Mouse (Mus musculus) C2C12 (cell line): ENCODE measurements around the gene Slain2. TPM values are rescaled to one million over a fixed set of nuclear protein-coding genes. Genes with fewer than 3 reads are reported as not detected.

ENCODE experiments used
- H3K27me3 ChIP-seq: one replicate; pipeline ENCODE4 v1.6.1; 2011; ENCODE audit not compliant: control insufficient read depth, insufficient read depth, insufficient read length
- H3K36me3 ChIP-seq: one replicate; pipeline ENCODE4 v1.6.1; 2011; ENCODE audit not compliant: control insufficient read depth, insufficient read depth
- H3K4me3 ChIP-seq: one replicate; pipeline ENCODE4 v1.5.1; 2011; ENCODE audit warnings: mild to moderate bottlenecking, control low read depth; ENCODE audit not compliant: poor library complexity, insufficient read depth, severe bottlenecking
- H3K79me2 ChIP-seq: one replicate; pipeline ENCODE4 v1.6.1; 2011; ENCODE audit not compliant: control insufficient read depth, insufficient read depth
- H3K79me3 ChIP-seq: one replicate; pipeline ENCODE4 v1.6.1; 2011; ENCODE audit warnings: low read depth, control low read depth
- H3ac ChIP-seq: one replicate; pipeline ENCODE3; 2011; ENCODE audit warnings: low read depth; ENCODE audit not compliant: control insufficient read depth, insufficient read length
- CEBPB ChIP-seq: IDR thresholded peaks from one replicate; pipeline ENCODE4 v1.6.1; 2011; ENCODE audit warnings: low read depth, mild to moderate bottlenecking, control low read depth, moderate library complexity
- CTCF ChIP-seq: IDR thresholded peaks from one replicate; pipeline ENCODE4 v1.5.1; 2011; ENCODE audit not compliant: control insufficient read depth, insufficient read depth, insufficient read length
- FOSL1 ChIP-seq: IDR thresholded peaks from one replicate; pipeline ENCODE4 v1.8.0; 2011; ENCODE audit warnings: mild to moderate bottlenecking, low read length; ENCODE audit not compliant: poor library complexity, insufficient read depth, severe bottlenecking
- MAX ChIP-seq: IDR thresholded peaks from one replicate; pipeline ENCODE4 v1.6.1; 2011; ENCODE audit warnings: mild to moderate bottlenecking, control low read depth
- MYOD1 ChIP-seq: IDR thresholded peaks from one replicate; pipeline ENCODE4 v1.6.1; 2011; ENCODE audit warnings: low read depth; ENCODE audit not compliant: control insufficient read depth, insufficient read length
- MYOG ChIP-seq: IDR thresholded peaks from one replicate; pipeline ENCODE4 v1.6.1; 2011; ENCODE audit not compliant: control insufficient read depth, insufficient read length; ENCODE audit errors: extremely low read depth
- USF1 ChIP-seq: IDR thresholded peaks from one replicate; pipeline ENCODE4 v1.6.1; 2011; ENCODE audit warnings: low read depth, mild to moderate bottlenecking, control low read depth, moderate library complexity
- polyA plus RNA-seq: library from polyadenylated mRNA; unstranded; fragments of >200 nt; fragmentation: generic; extraction: Trizol; gene quantifications from one replicate; pipeline ENCODE4 v1.2.1, GENCODE M21; 2012; ENCODE audit warnings: missing spikeins

Gene Slain2
- polyA plus RNA-seq, 1 experiment, result 20.3 TPM

- TF ChIP-seq MAX (no peak), CTCF (no peak), FOSL1 (no peak), USF1 (no peak), MYOD1 (no peak), MYOG (no peak), CEBPB (no peak)
- H3K79me2 ChIP-seq, result no peaks in the 10 kb centered on the region
- no peaks in the 10 kb centered on the region for H3K27me3 ChIP-seq
- H3K79me3 ChIP-seq, result no peaks in the 10 kb centered on the region
- H3K36me3 ChIP-seq, result no peaks in the 10 kb centered on the region
- H3ac ChIP-seq, result no peak overlapping the region
- H3K4me3 ChIP-seq, result no peak overlapping the region
Observed at GRCm38 (mm10) chr5:72886458-72887222, 27.5 kb upstream of the Slain2 start.

DNA sequence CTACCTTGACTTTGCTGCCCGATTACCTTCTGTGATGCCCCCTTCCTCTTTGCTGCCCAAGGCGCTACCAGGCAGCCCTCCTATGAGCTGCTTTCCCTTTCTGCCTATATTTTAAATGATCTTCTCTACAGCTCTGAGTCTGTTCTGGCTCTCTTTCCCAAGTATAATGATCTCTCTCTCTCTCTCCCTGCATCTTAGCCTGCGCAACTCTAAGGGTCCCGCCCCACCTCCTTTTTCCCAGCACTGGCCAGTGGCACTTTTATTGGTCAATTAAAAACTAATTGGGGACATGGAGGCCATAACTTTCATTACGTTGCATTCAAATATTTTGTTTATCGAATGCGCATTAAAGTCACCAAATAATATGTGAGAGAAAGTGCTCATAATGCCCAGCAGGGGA is 25.8 kb upstream of the Slain2 start:
- Histone ChIP-seq H3K27me3 (no peaks in the 10 kb centered on the region), H3K79me3 (no peaks in the 10 kb centered on the region), H3K4me3 (no peak overlapping the region), H3K36me3 (no peaks in the 10 kb centered on the region), H3K79me2 (no peaks in the 10 kb centered on the region), H3ac (no peak overlapping the region)
- TF ChIP-seq USF1 (no peak), MAX (no peak), MYOG (no peak), CEBPB (no peak), MYOD1 (no peak)

DNA sequence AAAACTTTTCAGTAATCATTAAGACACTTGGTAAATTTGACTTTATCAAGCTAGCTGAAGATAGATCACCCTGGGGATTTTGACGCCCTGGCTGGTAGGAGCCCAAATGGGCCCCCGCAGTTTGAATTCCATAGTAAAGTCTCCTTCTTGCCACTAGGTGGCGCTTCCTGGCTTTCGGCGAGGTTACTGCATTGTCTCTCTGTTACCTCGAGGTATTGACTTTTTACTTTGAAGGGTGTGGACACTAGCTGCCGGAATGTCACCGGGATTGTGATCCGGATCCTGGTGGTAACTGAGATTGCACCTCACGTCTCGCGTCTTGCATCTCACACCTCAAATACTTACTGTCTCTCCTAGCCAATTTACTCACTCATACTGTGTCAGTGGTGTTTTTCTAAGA is 22.6 kb upstream of the Slain2 start:
- no peak overlapping the region for H3K4me3 ChIP-seq
- H3K79me3 ChIP-seq, result no peaks in the 10 kb centered on the region
- H3K36me3 ChIP-seq, result no peaks in the 10 kb centered on the region
- H3K27me3 ChIP-seq, result no peaks in the 10 kb centered on the region
- H3K79me2 ChIP-seq, result no peaks in the 10 kb centered on the region
- no peak overlapping the region for H3ac ChIP-seq
- TF ChIP-seq MAX (no peak), CTCF (peak; percentile 15)

- no peaks in the 10 kb centered on the region for H3K79me2 ChIP-seq
- no peak for TF ChIP-seq FOSL1
- no peak for TF ChIP-seq CTCF
- TF ChIP-seq USF1, result no peak
Observed at GRCm38 (mm10) chr5:72893987-72894386, 20.1 kb upstream of the Slain2 start.

GRCm38 (mm10) chr5:72895261-72895660 is 18.8 kb upstream of the Slain2 start:
- TF ChIP-seq MAX (no peak), MYOD1 (no peak), MYOG (no peak), USF1 (no peak), CTCF (no peak)
- H3K79me2 ChIP-seq, result no peaks in the 10 kb centered on the region
- H3K4me3 ChIP-seq, result no peak overlapping the region
- no peaks in the 10 kb centered on the region for H3K27me3 ChIP-seq
- no peaks in the 10 kb centered on the region for H3K79me3 ChIP-seq
- H3K36me3 ChIP-seq, result no peaks in the 10 kb centered on the region
- no peak overlapping the region for H3ac ChIP-seq

More at GRCm38 (mm10) chr5:72893987-72894386, 20.1 kb upstream of the Slain2 start:
- H3ac ChIP-seq, result no peak overlapping the region
- H3K4me3 ChIP-seq, result no peak overlapping the region
- H3K79me3 ChIP-seq, result no peaks in the 10 kb centered on the region
- no peaks in the 10 kb centered on the region for H3K36me3 ChIP-seq
- H3K27me3 ChIP-seq, result no peaks in the 10 kb centered on the region

DNA sequence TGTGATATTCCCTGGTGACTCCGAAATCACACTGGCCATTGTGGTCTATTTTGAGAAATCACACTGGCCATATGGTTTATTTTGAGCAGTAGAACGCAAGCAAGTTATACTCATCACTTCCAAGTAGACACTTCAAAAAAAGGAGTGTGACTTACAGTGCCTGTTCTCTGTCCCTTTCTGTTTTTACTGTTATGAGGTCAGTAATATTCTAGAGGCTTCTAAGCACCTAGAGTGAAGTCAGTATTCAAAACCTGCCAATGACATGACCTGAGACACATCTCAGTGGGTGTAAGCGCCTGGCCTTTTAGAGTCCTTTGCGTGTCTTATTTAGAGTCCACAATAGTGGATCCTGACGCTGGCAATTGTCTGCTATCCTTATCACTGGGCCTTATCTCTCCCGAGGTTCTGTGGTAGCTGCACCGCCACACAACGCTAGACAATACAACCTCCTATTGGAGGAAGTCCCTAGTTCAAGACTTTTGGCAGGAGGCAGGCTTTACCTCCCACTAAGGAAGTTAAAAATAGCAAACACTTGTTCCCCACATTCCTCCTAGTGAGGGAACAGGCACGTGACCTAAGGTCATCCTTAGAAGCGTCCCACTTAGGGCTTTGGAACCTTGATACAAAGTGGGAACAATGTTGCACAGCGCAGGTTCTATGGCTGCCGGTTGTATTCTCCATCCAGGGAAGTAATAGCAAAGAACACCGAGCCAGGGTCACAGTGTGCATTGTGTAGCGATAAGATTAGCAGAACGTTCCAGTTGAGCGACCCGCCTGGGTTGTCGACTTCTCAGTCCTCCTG is 17.4 kb upstream of the Slain2 start:
- Histone ChIP-seq H3K36me3 (no peaks in the 10 kb centered on the region), H3ac (no peak overlapping the region), H3K79me2 (no peaks in the 10 kb centered on the region), H3K4me3 (no peak overlapping the region), H3K27me3 (no peaks in the 10 kb centered on the region), H3K79me3 (no peaks in the 10 kb centered on the region)
- TF ChIP-seq FOSL1 (no peak), MYOG (no peak), CEBPB (no peak), MYOD1 (no peak), MAX (no peak), USF1 (no peak), CTCF (no peak)
